Mouse (Mus musculus): ENCODE measurements around the gene Kcnj8. TPM values are rescaled to one million over a fixed set of nuclear protein-coding genes. Genes with fewer than 3 reads are reported as not detected.
"Not testable (repeated sequence)": the region's sequence is repeated elsewhere in the genome, so short reads cannot be mapped to it uniquely, and the experiment has no call there.

The Kcnj8 gene
- polyA plus RNA-seq, 1 experiment from 2014 or later = 0.19 TPM

DNA sequence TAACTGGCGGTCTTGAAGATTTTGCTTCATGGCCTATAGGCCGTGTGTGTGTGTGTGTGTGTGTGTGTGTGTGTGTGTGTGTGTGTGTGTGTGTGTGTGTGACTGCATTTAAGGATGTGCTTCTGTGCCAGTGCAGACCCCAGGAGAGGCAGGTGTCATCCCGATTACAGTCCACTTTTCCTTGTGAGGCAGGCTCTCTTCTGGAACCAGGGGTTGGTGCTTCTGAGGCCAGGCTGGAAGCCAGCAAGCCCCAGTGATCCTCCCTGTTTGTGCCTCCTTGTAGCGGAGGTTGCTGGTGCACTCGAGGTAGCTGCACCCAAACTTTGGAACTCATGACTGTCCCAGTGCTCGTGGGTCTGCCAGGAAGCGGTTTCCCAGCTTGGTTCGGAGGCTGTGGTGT, 41.7 kb downstream of the Kcnj8 start:
- no peak overlapping the region for H3K4me2 ChIP-seq (ENCODE audit: low read depth, severe bottlenecking)
- H3K4me1 ChIP-seq (ENCODE audit: control insufficient read depth, insufficient read depth, low read length) = no peaks in the 10 kb centered on the region
- no peaks in the 10 kb centered on the region for H3K9me3 ChIP-seq (ENCODE audit: control insufficient read depth, low read length)
- no peak overlapping the region for H3K27ac ChIP-seq (replicated peaks; ENCODE audit: low read depth, low read length)
- no peaks in the 10 kb centered on the region for H3K36me3 ChIP-seq (ENCODE audit: control insufficient read depth, insufficient read depth, low read length)
- ATAC-seq (ENCODE audit: insufficient number of reproducible peaks, low FRiP score, low TSS enrichment, low read depth) = no peak
- no peak overlapping the region for H3K4me3 ChIP-seq (ENCODE audit: low read depth, low read length)
- no peak for DNase-seq (ENCODE audit: low spot score)
- WGBS = 87% methylated on average over 8 of the region's 8 CpGs
- no peak overlapping the region for H3K9ac ChIP-seq (ENCODE audit: low read length)
- no peaks in the 10 kb centered on the region for H3K27me3 ChIP-seq (ENCODE audit: control insufficient read depth, insufficient read depth, low read length)

DNA sequence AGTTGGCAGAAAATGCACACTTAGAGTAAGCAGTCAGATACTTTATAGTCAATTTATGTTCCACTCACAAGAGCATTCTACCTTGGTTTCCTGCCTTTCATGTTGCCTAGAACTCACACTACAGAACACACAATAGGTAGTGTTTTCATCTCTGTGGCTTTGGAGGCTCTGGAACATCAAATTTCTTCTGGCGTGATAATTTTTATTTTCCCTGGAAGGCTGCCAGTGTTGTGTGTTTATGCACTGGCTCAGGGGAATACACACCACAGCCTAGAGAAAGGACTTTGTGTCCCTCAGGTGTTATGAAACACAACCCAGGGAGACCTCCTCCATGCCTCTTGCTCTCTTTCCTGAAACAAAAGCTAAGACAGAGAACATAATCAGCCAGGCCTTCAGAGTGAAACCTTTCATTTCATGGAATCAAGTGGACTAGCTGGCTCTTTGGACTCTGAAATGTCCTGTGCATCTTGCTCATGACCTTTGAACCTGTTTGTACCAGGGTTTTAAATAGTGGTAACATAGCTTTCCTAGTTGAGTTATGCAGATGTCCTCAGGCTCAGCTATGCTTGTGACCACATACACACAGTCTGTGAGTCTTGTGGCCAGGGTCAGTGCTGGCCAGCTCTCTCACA, 43.4 kb downstream of the Kcnj8 start:
- 69% methylated on average over 1 of the region's 1 CpGs for WGBS
- ATAC-seq (ENCODE audit: insufficient number of reproducible peaks, low FRiP score, low TSS enrichment, low read depth) (no peak), DNase-seq (ENCODE audit: low spot score) (no peak)
- Histone ChIP-seq H3K9ac (ENCODE audit: low read length) (no peak overlapping the region), H3K4me2 (ENCODE audit: low read depth, severe bottlenecking) (no peak overlapping the region), H3K27ac (replicated peaks; ENCODE audit: low read depth, low read length) (no peak overlapping the region), H3K27me3 (ENCODE audit: control insufficient read depth, insufficient read depth, low read length) (no peaks in the 10 kb centered on the region), H3K4me1 (ENCODE audit: control insufficient read depth, insufficient read depth, low read length) (no peaks in the 10 kb centered on the region), H3K9me3 (ENCODE audit: control insufficient read depth, low read length) (no peaks in the 10 kb centered on the region), H3K4me3 (ENCODE audit: low read depth, low read length) (no peak overlapping the region), H3K36me3 (ENCODE audit: control insufficient read depth, insufficient read depth, low read length) (no peaks in the 10 kb centered on the region)

- Histone ChIP-seq H3K9me3 (ENCODE audit: control insufficient read depth, low read length) (no peaks in the 10 kb centered on the region), H3K27ac (replicated peaks; ENCODE audit: low read depth, low read length) (no peak overlapping the region), H3K4me1 (ENCODE audit: control insufficient read depth, insufficient read depth, low read length) (no peaks in the 10 kb centered on the region), H3K9ac (ENCODE audit: low read length) (no peak overlapping the region), H3K4me2 (ENCODE audit: low read depth, severe bottlenecking) (no peak overlapping the region), H3K27me3 (ENCODE audit: control insufficient read depth, insufficient read depth, low read length) (no peaks in the 10 kb centered on the region), H3K36me3 (ENCODE audit: control insufficient read depth, insufficient read depth, low read length) (no peaks in the 10 kb centered on the region), H3K4me3 (ENCODE audit: low read depth, low read length) (no peak overlapping the region)
- DNase-seq (ENCODE audit: low spot score) (peak; percentile 84), ATAC-seq (ENCODE audit: insufficient number of reproducible peaks, low FRiP score, low TSS enrichment, low read depth) (peak; percentile 71; the same call in 1 of the 2 replicates)
- 9% methylated on average over 4 of the region's 4 CpGs for WGBS
Observed at GRCm38 (mm10) chr6:142524635-142525308, 46.6 kb downstream of the Kcnj8 start.

DNA sequence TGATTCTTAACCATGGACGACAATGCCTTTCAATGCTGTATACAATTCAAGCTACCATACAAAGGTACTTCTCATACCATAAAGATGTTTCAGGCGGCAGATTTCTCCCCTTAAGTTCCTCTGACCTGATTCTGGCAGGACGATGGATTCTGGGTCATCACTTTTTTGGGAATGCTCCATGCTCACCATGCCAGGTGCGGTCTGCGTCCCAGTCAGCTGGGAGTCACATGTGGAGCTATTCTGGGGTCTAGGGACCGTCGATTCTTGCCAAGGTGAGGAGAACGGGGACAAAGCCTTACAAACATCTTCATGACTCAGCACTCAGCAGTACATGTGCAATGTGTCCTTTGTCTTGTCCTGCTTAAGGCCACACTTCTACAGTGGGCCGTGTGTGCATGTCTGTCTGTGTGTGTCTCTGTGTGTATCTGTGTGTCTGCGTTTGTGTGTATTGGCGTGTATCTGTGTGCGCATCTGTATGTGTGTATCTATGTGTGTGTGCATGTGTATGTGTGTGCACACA, 49.8 kb downstream of the Kcnj8 start:
- H3K9ac ChIP-seq (ENCODE audit: low read length) = no peak overlapping the region
- no peak overlapping the region for H3K4me2 ChIP-seq (ENCODE audit: low read depth, severe bottlenecking)
- ATAC-seq (ENCODE audit: insufficient number of reproducible peaks, low FRiP score, low TSS enrichment, low read depth) (no peak), DNase-seq (ENCODE audit: low spot score) (no peak)
- no peak overlapping the region for H3K27ac ChIP-seq (replicated peaks; ENCODE audit: low read depth, low read length)
- no peak overlapping the region for H3K4me3 ChIP-seq (ENCODE audit: low read depth, low read length)
- 83% methylated on average over 12 of the region's 12 CpGs for WGBS
- H3K36me3 ChIP-seq (ENCODE audit: control insufficient read depth, insufficient read depth, low read length) = no peaks in the 10 kb centered on the region
- no peaks in the 10 kb centered on the region for H3K27me3 ChIP-seq (ENCODE audit: control insufficient read depth, insufficient read depth, low read length)
- H3K4me1 ChIP-seq (ENCODE audit: control insufficient read depth, insufficient read depth, low read length) = no peaks in the 10 kb centered on the region
- no peaks in the 10 kb centered on the region for H3K9me3 ChIP-seq (ENCODE audit: control insufficient read depth, low read length)

DNA sequence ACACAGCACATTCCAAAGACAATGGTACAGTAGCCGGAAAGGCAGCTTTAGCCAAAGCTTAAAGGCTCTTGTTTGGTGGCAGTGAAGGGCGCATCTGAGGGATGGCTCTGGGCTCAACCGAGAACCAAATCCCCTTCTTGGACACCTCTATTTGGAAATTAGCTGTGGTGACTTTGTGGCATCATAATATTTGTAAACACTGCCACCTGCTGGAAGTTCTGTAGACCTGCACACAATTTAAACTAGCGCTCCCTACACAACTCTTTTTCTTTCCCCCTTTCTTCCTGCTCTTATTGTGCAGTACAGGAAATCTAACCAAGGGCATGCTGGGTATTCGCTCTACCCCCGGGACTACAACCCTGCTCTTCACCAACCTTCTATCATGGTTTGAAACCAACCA, 52.3 kb downstream of the Kcnj8 start:
- WGBS = 18% methylated on average over 6 of the region's 6 CpGs
- no peak overlapping the region for H3K27ac ChIP-seq (replicated peaks; ENCODE audit: low read depth, low read length)
- H3K4me2 ChIP-seq (ENCODE audit: low read depth, severe bottlenecking) = no peak overlapping the region
- no peaks in the 10 kb centered on the region for H3K36me3 ChIP-seq (ENCODE audit: control insufficient read depth, insufficient read depth, low read length)
- DNase-seq (ENCODE audit: low spot score) (no peak), ATAC-seq (ENCODE audit: insufficient number of reproducible peaks, low FRiP score, low TSS enrichment, low read depth) (peak; percentile 41; the same call in 1 of the 2 replicates)
- H3K9me3 ChIP-seq (ENCODE audit: control insufficient read depth, low read length) = no peaks in the 10 kb centered on the region
- H3K4me3 ChIP-seq (ENCODE audit: low read depth, low read length) = no peak overlapping the region
- no peaks in the 10 kb centered on the region for H3K4me1 ChIP-seq (ENCODE audit: control insufficient read depth, insufficient read depth, low read length)
- no peak overlapping the region for H3K9ac ChIP-seq (ENCODE audit: low read length)
- H3K27me3 ChIP-seq (ENCODE audit: control insufficient read depth, insufficient read depth, low read length) = no peaks in the 10 kb centered on the region

DNA sequence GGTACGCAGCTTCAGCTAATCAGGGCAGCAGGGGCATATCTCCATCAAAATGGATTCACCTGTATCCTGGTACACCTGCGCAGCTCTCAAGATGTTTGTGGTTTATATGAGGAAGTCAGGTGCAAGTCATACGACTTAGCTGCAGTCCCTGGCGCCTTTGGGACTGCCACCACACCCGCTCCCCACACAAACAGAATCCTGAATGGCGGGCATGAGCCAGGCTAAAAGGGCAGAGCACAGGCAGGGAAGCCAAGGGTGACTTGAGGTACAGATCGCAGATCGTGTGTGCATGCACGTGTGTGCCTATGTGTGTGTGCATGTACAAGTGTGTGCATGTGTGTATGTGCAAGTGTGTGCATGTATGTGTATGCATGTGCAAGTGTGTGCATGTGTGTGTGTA, 56.0 kb downstream of the Kcnj8 start:
- H3K4me2 ChIP-seq (ENCODE audit: low read depth, severe bottlenecking); ATAC-seq (ENCODE audit: insufficient number of reproducible peaks, low FRiP score, low TSS enrichment, low read depth); H3K4me3 ChIP-seq (ENCODE audit: low read depth, low read length); H3K27ac ChIP-seq (replicated peaks; ENCODE audit: low read depth, low read length); H3K9me3 ChIP-seq (ENCODE audit: control insufficient read depth, low read length); H3K4me1 ChIP-seq (ENCODE audit: control insufficient read depth, insufficient read depth, low read length); H3K36me3 ChIP-seq (ENCODE audit: control insufficient read depth, insufficient read depth, low read length); H3K9ac ChIP-seq (ENCODE audit: low read length); DNase-seq (ENCODE audit: low spot score); H3K27me3 ChIP-seq (ENCODE audit: control insufficient read depth, insufficient read depth, low read length): not testable (repeated sequence)
- 74% methylated on average over 8 of the region's 9 CpGs for WGBS

GRCm38 (mm10) chr6:142514912-142515311, 56.5 kb downstream of the Kcnj8 start:
- ATAC-seq (ENCODE audit: insufficient number of reproducible peaks, low FRiP score, low TSS enrichment, low read depth) (no peak), DNase-seq (ENCODE audit: low spot score) (peak; percentile 72)
- 5% methylated on average over 10 of the region's 10 CpGs for WGBS
- Histone ChIP-seq H3K36me3 (ENCODE audit: control insufficient read depth, insufficient read depth, low read length) (no peaks in the 10 kb centered on the region), H3K27me3 (ENCODE audit: control insufficient read depth, insufficient read depth, low read length) (no peaks in the 10 kb centered on the region), H3K9ac (ENCODE audit: low read length) (no peak overlapping the region), H3K9me3 (ENCODE audit: control insufficient read depth, low read length) (no peaks in the 10 kb centered on the region), H3K4me3 (ENCODE audit: low read depth, low read length) (no peak overlapping the region), H3K4me2 (ENCODE audit: low read depth, severe bottlenecking) (no peak overlapping the region), H3K4me1 (ENCODE audit: control insufficient read depth, insufficient read depth, low read length) (0 out of 2 replicates have a peak, but pooled peaks cover 6% of the 10 kb centered on the region), H3K27ac (replicated peaks; ENCODE audit: low read depth, low read length) (no peak overlapping the region)

All from limb, embryonic 11.5 days (tissue).